ENCODE assay signal across 8 mouse cellular contexts in genomic region chr2:20525879-20526593, GRCm38 (mm10).
DNase-seq lines count a peak whose midpoint lies in the region; ATAC-seq and TF ChIP-seq lines count a peak whose summit lies in the region.

No protein-coding gene starts in this region.

- no peak overlapping the region for H3K27ac ChIP-seq in hindbrain, embryonic 11.5 days (ENCODE audit: low read depth, low read length)
- H3K27ac ChIP-seq in hindbrain, embryonic 13.5 days = no peak overlapping the region
- H3K27ac ChIP-seq in intestine, embryonic 15.5 days = peak overlapping the region; percentile 72
- H3K27ac ChIP-seq in neural tube, embryonic 11.5 days (ENCODE audit: low read depth, low read length) = no peak overlapping the region

- no peak overlapping the region for H3K9ac ChIP-seq in hindbrain, embryonic 11.5 days (ENCODE audit: low read depth, low read length)
- no peak overlapping the region for H3K9ac ChIP-seq in hindbrain, embryonic 13.5 days
- no peak overlapping the region for H3K9ac ChIP-seq in intestine, embryonic 15.5 days
- no peak overlapping the region for H3K9ac ChIP-seq in neural tube, embryonic 11.5 days (ENCODE audit: low read length)

- H3K4me2 ChIP-seq in hindbrain, embryonic 11.5 days (replicated peaks; ENCODE audit: low read depth, low read length) = no peak overlapping the region
- H3K4me2 ChIP-seq in hindbrain, embryonic 13.5 days = no peak overlapping the region
- H3K4me2 ChIP-seq in intestine, embryonic 15.5 days (replicated peaks) = no peak overlapping the region
- no peak overlapping the region for H3K4me2 ChIP-seq in neural tube, embryonic 11.5 days (ENCODE audit: low read depth)

- ATAC-seq in hindbrain, embryonic 11.5 days (ENCODE audit: low FRiP score) = peak; percentile 61; the same call in 1 of the 2 replicates
- no peak for ATAC-seq in hindbrain, embryonic 13.5 days (ENCODE audit: low FRiP score)
- ATAC-seq in intestine, embryonic 15.5 days = peak; percentile 68
- ATAC-seq in neural tube, embryonic 11.5 days (ENCODE audit: insufficient read depth, low FRiP score, low TSS enrichment) = peak; percentile 12; the same call in 1 of the 2 replicates
- ATAC-seq in erythroblast, adult 5-6 weeks (replicated peaks; ENCODE audit: low FRiP score, poor library complexity, severe bottlenecking) = no peak

- peak; percentile 39; the same call in 1 of the 2 replicates for TF ChIP-seq CTCF in brain, embryonic 14.5 days (IDR thresholded peaks at IDR 0.05; ENCODE audit: borderline replicate concordance, extremely low read depth, insufficient read depth, insufficient read length)

- no peak for DNase-seq in hindbrain, embryonic 11.5 days (ENCODE audit: low spot score)
- DNase-seq in brain, embryonic 14.5 days (ENCODE audit: low read depth) = peak; percentile 27
- no peak for DNase-seq in neural tube, embryonic 11.5 days (ENCODE audit: low spot score)
- no peak for DNase-seq in left cerebral cortex, postnatal 14 days (ENCODE audit: low spot score in 2 of 2)
- no peak for DNase-seq in gastrocnemius, postnatal 14 days

- TF ChIP-seq POLR2A in brain, embryonic 14.5 days (IDR thresholded peaks at IDR 0.05; ENCODE audit: borderline replicate concordance, extremely low read depth, insufficient read depth, insufficient read length, poor library complexity, severe bottlenecking) = no peak

- H3K4me3 ChIP-seq in hindbrain, embryonic 11.5 days (ENCODE audit: low read depth, low read length) = no peak overlapping the region
- no peak overlapping the region for H3K4me3 ChIP-seq in hindbrain, embryonic 13.5 days
- no peak overlapping the region for H3K4me3 ChIP-seq in intestine, embryonic 15.5 days (replicated peaks)
- H3K4me3 ChIP-seq in neural tube, embryonic 11.5 days (ENCODE audit: low read depth, low read length) = no peak overlapping the region

- no peaks in the 10 kb centered on the region for H3K9me3 ChIP-seq in hindbrain, embryonic 11.5 days (ENCODE audit: control insufficient read depth, low read length)
- H3K9me3 ChIP-seq in hindbrain, embryonic 13.5 days = no peaks in the 10 kb centered on the region
- H3K9me3 ChIP-seq in intestine, embryonic 15.5 days = no peaks in the 10 kb centered on the region
- H3K9me3 ChIP-seq in neural tube, embryonic 11.5 days (ENCODE audit: control insufficient read depth, low read length) = no peaks in the 10 kb centered on the region

- no peaks in the 10 kb centered on the region for H3K27me3 ChIP-seq in hindbrain, embryonic 11.5 days (ENCODE audit: control insufficient read depth, insufficient read depth, low read length)
- H3K27me3 ChIP-seq in hindbrain, embryonic 13.5 days = peaks cover 10% of the 10 kb centered on the region
- no peaks in the 10 kb centered on the region for H3K27me3 ChIP-seq in intestine, embryonic 15.5 days (replicated peaks)
- no peaks in the 10 kb centered on the region for H3K27me3 ChIP-seq in neural tube, embryonic 11.5 days (ENCODE audit: control insufficient read depth, insufficient read depth, low read length)

- 18% methylated on average over 4 of the region's 4 CpGs for WGBS in hindbrain, embryonic 11.5 days
- WGBS in hindbrain, embryonic 13.5 days = 24% methylated on average over 4 of the region's 4 CpGs
- WGBS in intestine, embryonic 15.5 days = 22% methylated on average over 4 of the region's 4 CpGs
- 15% methylated on average over 4 of the region's 4 CpGs for WGBS in neural tube, embryonic 11.5 days

- H3K4me1 ChIP-seq in hindbrain, embryonic 11.5 days (replicated peaks; ENCODE audit: control insufficient read depth, insufficient read depth, low read length) = no peaks in the 10 kb centered on the region
- H3K4me1 ChIP-seq in hindbrain, embryonic 13.5 days (replicated peaks) = peaks cover 7% of the 10 kb centered on the region; the same call in 1 of the 2 replicates
- H3K4me1 ChIP-seq in intestine, embryonic 15.5 days (replicated peaks) = peaks cover 15% of the 10 kb centered on the region
- peaks cover 1% of the 10 kb centered on the region for H3K4me1 ChIP-seq in neural tube, embryonic 11.5 days (ENCODE audit: control insufficient read depth, insufficient read depth, low read length)

- H3K36me3 ChIP-seq in hindbrain, embryonic 11.5 days (ENCODE audit: control insufficient read depth, insufficient read depth, low read length) = no peaks in the 10 kb centered on the region
- H3K36me3 ChIP-seq in hindbrain, embryonic 13.5 days = no peaks in the 10 kb centered on the region
- no peaks in the 10 kb centered on the region for H3K36me3 ChIP-seq in intestine, embryonic 15.5 days
- H3K36me3 ChIP-seq in neural tube, embryonic 11.5 days (ENCODE audit: control insufficient read depth, insufficient read depth, low read length) = no peaks in the 10 kb centered on the region

- intact Hi-C loops in left cerebral cortex, postnatal 14 days (cut with DNase I) = no loop called here
- intact Hi-C loops in gastrocnemius, postnatal 14 days (cut with DNase I; ENCODE audit: low total_unique reads) = no loop called here

Comparison
In these comparisons a context has a peak if more than half of its experiments do, and no peak if none do; other contexts are left out.
1. ATAC-seq: peak in hindbrain, embryonic 11.5 days (single experiment), intestine, embryonic 15.5 days (single experiment) and neural tube, embryonic 11.5 days (single experiment); none in hindbrain, embryonic 13.5 days (single experiment) and erythroblast, adult 5-6 weeks (single experiment).